Mouse (Mus musculus) natural killer cell, adult 2 months (primary cell): ENCODE measurements around the gene Commd1.

ENCODE experiments used
- DNase-seq, 2 experiments: peaks; one replicate each; pipeline ENCODE4 v3.0.0; 2022; ENCODE audit warnings: low spot score in 2 of 2

The Commd1 gene

DNA sequence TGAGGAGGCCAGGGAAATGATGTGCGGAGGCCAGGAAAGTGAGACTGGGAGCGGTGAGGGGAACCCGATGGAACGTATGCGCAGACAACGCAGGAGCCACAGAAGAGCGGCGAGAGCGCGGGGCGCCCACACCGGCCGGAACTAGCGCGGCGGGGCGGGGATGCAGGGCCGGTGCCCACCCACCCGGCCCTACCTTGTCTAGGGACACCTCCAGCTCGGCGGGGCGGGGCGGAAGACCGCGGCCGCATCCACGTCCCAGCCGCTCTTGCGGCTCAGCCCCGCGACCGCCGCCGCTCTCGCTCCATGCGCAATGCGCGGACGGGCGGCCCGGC is 122.9 kb downstream of the Commd1 start:
- DNase-seq: peak in 1 of 2 experiments; percentile 34

DNA sequence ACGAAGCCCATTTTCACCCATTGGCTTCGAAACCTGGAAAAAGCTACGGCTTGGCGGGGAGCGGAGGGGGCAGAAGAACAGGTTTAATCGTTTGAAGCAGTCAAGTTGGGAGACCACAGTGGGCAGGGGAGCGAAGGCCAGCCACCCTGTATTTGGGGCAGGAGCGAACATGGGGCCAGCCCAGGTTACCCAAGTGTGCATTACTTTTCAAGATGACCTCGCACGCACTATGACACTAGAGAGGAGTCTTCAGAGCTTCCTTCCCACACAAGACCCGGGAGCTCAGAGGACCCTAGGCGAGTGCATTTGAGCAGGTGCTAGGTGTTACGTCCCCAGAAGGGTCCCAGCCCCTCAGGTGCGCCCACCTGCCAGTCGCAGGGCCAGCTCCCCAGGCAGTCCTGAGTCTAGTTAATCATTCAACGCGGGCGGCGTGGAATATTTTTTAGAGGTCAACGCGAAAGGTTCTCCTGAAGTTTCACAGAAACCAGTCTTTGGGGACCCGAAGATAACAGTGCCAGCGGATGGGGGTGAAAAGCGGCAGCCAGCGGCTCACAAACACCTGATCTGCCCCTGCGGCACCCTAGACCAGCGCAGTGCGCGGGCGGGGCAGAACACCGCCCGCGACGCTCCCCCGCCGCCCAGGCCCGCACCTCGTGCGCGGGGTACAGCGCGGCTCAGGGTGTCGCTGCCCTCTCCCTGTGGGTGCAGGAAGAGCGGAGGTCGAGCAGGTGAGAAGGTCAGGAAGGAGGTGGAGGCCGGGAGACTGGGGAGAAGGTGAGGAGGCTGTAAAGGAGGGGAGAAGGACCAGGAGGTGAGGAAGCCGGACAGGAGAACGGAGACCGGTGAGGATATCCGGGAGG is 123.5 kb downstream of the Commd1 start:
- peak in 1 of 2 experiments; percentile 40 for DNase-seq

DNA sequence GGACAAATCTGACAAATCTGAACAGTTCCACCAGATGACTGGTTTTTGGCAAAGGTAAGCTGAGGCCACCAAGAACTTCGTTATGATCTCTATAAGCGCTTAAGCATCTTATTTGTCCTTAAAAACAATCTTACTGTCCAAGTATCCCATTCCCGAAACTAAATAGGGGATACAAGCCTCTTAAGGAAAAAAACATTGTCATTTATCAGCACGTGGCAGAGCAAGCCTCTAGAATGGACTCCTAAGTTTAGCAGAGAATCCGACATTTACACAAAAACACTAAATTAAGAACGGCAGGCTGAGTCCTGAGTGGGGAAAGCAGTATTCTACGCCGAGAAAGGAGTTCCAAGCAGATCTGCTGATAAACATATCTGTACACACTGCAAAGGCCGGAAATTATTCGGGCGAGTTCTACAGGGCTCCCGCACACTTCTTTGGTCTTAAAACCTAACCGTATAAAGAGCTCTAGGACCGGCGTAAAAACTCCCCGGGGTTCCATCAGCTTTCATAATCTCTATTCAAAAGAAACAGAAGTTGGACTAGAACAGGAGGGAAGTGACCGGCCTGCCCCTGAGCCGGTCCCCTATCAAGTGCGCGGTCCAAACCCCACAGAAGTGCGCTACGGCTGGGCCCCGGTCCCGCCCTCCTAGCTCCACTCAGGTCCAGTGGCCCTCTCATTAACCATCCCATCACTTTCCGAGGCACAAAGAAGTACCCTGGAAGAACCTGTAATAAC is 124.3 kb downstream of the Commd1 start:
- no peak for DNase-seq

DNA sequence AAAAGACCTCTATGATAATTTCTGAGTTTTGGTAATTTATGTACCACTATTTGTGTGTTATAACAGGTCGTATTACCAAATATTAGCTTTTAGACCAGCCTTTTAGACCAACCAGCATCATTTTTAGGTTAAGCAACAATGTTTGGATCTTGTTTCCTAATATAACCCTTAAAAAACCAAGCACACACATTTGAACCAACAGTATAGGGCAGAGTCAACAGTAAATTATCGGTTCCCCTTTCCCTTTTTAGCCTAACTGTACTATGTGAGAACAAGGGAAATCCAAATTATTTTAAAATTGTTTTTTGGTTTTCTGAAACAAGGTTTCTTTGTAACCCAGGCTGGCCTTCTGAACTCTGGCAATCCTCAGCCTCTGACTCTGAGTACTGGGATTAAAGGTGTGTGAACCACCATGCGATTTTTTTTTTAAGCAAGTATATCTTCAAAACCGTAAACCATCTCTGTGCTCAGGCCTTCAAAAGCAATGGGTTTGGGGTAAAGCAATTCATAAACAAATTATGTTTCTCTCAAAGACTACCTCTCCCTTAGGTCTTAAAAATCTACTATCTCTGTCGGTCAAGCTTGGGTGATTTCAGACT is 125.0 kb downstream of the Commd1 start:
- no peak for DNase-seq

DNA sequence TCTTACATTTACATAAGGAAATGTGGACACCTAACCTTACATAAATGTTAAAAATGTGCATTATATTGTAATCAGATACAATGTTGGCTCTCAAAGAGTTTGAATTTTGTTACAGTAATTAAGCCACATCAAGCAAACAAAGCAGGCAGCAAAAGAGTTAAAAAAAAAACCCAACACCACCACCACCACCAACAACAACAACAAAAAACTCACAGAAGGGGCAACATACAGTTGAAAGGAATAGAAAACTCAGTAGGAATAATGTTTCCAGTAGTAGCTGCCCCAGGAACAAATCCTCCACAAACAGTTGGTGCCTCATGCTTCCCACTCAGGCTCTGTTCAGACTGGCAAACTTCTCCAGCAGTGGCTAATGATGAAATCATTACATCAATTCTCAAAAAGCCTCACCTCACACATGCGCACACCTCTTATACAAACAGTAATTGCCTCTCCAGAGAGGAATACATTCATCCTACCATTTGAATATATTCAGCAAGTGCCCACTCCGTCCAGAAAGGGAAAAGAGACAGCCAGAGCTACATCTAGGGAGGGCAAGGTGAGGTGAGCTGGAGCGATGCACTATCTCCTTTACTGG is 125.7 kb downstream of the Commd1 start:
- no peak for DNase-seq

DNA sequence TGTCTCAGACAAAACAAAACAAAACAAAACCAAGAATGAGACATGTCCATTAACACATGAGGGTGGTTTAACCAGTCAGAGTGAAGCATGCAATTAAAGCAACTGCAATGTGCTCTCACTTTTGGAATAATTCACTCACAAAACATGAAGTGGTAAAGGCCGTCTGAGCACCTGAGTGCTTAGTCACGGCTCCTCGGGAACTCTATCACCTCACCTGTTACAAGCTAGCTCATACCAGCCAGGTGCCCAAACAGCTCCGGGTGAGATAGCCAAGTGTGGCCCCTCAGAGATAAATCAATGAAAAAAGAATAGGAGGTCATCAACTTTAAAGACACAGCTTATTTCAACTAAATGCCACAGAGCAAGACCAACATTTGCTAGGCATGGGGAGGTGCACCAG is 127.6 kb downstream of the Commd1 start:
- no peak for DNase-seq

DNA sequence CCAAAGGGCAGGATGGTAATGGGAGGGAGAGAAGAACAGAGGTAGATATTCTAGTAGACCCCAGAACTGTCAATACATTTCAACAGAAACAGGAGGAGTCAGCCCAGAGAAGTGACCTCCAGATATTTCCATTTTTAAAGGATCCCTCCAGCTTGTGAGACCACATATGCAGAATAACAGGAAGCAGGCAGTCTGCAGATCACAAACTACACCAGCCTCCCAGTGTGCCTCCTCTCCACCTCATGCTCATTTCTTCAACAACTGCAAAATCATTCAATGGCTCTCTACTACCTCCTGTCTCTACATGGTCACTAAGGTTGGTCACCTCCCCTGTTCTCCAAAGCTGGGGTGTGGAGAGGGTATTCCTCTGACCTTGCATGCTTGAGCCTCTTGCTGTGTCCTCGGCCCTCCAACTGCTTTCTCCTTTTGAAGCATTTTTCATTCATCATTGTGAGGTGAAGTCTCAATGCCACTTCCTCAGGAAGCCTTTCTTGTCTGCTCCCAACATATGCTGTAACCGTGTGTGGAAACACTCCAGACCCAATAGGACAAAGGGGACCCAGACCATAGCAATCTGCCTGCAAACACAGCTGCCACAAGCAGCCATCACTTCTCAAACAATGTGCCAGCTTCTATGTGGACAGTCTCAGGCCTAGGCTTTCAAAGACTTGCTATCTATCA is 128.6 kb downstream of the Commd1 start:
- no peak for DNase-seq

DNA sequence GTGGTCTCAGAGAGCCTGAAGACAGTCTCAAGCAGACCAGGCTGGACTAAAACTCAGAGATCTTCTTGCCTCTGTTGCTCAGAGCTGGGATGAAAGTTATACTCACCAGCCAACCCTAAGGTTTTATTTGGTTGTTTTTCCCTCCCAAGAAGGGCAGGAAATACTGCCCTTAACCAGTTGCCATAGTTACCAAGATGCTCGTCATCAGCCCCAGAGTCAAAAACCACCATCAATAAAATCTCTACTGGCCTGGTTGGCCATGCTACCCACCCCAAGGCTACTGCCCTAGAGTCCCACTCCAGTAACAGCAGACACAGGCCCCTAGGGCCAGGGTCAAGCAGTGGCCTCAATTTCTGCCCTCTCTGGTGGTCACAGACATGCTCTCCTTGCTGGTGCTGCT is 129.7 kb downstream of the Commd1 start:
- peak; percentile 28 to 56 for DNase-seq

DNA sequence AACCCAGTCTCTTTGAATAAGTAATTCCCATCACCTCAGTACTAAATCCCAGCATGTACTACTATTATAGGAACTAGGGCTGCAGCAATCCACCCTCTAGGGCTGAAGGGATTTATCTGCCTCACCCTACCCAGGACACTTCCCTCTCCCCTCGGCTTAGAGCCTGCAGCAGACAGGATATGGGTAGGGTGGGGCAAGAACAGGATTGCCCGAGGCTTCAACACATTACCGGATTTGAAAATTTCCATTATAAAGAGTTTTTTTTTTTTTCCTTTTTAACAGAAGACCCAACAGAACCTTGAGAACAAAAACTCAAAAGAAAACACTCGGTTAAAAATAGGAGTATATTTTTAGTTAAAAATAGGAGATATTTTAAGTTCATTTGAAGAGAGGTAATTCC is 130.8 kb downstream of the Commd1 start:
- DNase-seq: no peak

DNA sequence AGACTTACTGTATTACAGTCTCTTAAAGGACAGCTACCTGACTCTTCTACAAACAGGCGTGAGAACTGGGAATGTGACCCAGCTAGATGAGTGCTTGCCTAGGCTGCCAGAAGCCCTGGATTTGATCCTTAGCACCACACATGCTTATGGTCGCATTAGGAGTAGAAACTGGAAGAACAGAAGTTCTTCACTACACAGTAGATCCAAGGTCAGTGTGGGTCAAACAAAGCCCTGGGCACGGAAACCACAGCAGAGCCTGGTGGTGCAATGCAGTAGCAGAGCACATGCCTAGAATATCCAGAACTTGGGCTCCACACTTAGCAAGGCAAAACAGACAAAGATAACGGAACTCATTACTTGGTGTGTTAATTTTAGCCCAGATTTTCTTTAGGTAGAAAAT is 132.1 kb downstream of the Commd1 start:
- DNase-seq: no peak

DNA sequence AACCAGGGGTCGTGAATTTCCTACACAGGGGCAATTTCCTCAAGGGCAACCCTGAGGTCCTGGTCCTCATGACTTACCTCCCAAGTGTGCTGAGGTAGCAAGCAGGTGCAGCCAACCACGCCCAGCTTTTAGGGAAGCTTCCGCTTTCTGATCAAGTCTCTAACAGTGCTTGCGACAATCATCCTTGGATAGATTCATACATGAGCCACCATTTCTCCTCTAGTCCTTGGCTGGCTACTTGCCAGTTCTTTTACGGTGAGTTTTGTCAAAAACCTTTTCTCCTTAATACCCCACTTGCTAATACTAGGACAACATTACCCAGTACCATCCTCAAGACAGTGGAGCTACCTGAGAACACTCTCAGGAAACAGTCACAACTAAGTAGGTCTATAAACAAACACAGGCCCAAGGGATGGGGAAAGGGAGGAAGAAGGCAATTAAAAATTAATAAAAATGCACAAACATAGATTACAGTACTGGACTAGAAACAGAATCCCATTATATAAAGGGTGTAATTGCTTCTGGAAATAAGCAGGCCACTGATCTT is 133.5 kb downstream of the Commd1 start:
- DNase-seq: no peak

DNA sequence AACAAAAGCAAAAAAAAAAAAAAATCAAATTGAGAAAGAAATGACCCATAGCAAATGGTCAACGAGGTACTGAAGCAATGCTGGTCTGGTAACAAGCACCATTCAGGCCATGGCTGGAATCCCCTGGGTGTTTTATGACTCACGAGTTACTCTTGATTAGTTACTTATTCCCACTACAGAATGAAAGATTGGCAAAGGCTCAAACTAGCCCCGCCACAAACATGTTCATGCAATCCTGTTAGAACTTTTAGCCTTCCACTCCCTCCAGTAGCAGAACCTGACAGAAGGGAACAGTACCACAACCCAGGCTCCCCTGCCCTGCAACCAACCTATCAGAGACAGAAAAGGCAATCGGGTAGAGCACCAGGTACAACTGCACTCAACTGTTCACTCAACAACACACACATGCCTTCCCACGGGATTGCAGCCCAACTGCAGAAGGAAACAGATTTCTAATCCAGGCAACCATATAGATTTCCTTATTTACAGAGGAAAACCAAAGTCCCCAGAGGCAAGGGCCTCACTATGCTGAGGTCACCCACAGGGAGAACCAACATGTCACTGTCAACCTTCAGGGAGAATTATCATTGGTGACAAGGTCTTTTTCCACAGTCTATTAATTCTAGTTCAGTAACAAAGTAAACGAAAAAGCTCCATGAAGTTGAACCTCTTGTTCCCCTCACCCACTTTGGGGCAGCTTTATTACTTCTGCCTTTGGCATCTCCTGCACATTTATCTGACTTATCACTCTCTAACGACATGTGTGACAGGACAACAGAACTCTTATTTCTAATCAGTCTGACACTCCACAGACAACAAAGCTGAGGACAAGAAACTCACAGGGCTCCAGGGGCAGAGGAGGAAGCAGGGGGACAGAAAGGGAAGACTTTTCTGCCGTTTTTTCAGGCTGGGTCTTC is 134.2 kb downstream of the Commd1 start:
- no peak for DNase-seq

DNA sequence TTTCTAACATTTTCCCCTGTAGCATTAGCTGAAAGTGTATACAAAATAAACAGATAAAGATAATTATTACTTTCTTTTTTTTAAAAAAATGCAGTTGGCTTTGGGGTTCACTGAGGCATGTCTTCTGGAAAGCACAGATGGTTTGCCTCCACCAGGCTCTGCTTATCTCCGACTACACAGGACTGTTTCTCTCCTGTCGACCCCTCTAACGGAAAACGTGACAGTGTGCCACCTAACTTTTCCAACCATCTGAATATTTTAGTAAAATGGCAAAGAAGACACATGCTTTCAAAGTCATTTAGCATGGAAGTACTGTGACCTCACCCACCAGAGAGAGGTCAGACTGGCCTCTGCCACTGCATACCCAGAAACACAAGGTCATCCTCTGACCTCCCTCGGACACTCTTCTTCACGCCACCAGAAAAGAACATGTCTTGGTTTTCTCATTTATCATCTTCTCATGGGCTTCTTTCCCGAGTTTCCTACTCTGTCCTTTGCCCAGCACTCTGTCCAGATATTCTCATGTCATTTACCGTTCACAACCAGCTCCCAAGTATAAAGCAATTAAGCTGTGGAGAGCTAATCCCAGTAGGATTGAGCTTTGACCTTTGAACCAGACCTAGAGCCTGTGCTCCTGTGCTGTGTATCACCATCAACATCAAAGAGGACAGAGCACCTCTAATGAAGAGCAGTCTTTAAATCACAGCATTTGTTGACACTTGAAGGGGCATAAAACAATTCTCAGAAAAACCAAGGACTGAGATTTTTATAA is 135.0 kb downstream of the Commd1 start:
- no peak for DNase-seq
